Mouse (Mus musculus): ENCODE measurements around the gene Grm8.
"Not testable (repeated sequence)": the region's sequence is repeated elsewhere in the genome, so short reads cannot be mapped to it uniquely, and the experiment has no call there.

The Grm8 gene

DNA sequence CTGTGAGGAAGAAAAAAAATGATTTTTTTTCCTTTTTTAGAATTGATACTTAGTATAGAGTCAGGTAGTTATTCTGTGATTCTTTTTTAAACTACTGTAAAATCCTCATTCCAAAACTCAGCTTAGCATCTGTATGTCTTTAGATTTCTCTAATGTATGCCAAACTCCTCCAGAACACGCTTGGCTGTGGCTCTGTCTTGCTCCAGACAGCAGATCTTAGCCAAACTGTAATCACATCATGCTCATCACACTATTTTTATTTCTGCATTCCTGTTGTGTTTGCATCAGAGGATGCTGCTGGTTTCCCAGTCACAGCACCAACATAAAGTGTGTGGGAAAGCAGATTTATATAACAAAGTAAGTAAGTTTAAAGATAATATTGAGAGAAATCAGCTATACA lies 249.2 kb downstream of the Grm8 start:
- in situ Hi-C loops (cut with MboI, MseI): no loop called here

DNA sequence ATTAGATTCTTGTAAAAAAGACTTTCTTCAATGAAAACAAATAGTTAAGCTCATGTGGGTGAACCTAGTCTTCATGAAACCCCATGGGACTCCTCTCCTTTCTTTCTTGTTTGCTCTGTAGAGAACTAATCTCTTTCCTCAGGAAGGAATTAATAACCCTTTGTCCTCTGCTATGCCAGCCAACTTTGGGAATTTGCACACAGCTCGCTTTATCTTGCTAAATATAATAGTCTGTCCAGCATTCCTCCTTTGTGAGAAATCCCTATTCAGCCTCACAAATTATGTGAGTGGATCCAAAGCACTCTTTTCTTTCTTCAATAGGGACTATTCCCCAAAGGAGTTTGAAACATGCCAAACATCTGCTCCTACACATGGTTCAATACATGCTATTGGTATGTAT lies 285.3 kb downstream of the Grm8 start:
- in situ Hi-C loops (cut with MboI, MseI): no loop called here

DNA sequence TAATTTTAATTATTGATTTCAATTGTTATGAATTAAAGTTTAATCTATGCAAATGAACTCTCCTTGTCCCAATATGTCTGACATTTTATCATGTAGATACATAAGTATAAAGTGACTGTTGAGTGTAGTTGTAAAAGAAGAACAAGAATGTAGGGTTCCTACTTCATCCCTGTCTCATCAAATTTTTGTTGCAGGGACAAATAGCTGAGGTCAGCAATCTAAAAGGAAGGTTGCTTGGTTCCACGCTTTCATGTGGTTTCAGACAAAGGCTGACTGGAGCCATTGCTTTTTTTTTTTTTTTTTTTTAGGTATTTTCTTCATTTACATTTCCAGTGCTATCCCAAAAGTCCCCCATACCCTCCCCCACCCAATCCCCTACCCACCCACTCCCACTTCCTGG lies 298.8 kb downstream of the Grm8 start:
- in situ Hi-C loops (cut with MboI, MseI): no loop called here

DNA sequence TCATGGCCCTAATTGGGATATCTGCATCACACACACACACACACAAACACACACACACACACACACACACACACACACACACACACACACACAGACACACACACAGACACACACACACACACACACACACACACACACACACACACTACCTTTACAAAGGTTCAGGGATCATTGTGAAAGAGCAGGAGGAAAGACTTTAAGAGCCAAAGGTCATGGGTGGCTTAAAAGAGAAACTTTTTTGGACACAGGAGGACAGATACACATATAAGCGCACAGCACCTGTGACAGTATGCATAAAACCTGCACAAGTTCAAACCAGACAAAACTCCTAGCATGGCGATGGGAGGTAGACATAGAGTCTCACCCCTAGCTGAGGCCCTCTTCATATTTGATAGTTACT lies 315.2 kb downstream of the Grm8 start:
- in situ Hi-C loops (cut with MboI, MseI): not testable (repeated sequence)

DNA sequence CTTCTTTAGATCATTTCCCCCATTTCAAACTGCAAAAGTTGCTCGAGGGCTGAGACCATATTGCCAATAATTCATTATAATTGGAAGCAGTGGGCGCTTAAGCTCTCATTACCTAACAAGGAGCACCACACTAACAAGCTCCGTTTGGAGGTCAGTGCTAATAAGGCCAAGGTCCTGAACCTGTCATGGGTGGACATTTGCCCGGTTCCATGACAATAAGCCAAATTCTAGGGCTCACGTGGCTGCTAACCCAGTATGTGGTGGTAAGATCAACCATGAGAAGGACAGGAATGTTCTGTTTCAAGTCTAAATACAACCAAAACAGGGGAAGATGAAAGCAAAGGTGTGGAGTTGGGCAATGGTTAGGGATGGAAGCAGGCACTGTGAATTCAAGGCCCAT lies 322.2 kb downstream of the Grm8 start:
- in situ Hi-C loops (cut with MboI, MseI): no loop called here

DNA sequence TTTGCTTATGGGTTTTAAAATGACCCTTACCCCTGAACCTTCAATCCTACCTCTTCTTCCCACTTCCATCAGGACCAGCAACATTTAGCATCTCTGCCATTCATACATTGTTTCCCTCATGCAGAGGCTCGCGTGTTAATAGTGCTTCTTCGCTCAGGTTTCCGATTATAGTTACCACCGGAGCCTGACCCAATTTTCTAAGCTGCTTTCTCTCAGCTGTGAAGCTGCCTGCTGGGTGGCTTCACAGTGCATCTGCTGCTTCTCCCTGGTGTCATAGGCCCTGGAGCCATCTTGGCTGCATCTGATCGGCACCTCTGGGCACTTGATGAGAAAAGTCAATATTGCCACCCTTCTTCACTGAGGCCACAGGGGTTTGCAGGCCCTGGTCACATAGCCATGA lies 325.0 kb downstream of the Grm8 start:
- in situ Hi-C loops (cut with MboI, MseI): no loop called here

DNA sequence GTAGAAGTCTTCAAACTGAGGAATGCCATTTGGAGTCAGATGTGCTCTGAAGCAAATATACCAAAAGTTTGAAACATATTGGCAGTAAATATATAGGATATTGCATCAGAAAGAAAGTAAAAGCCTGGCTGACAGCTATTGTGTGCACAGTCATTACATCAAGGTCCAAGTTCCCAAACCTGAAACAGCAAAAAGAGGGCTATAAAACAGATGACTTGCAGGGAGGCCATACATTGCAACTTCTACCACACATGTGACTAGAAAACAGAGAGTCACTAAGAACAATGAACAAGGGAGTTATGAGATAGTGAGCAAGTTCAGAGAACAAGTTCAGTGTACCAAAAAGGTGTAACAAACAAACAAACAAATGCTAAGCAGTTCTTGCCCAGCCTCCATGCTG lies 328.2 kb downstream of the Grm8 start:
- in situ Hi-C loops (cut with MboI, MseI): no loop called here

DNA sequence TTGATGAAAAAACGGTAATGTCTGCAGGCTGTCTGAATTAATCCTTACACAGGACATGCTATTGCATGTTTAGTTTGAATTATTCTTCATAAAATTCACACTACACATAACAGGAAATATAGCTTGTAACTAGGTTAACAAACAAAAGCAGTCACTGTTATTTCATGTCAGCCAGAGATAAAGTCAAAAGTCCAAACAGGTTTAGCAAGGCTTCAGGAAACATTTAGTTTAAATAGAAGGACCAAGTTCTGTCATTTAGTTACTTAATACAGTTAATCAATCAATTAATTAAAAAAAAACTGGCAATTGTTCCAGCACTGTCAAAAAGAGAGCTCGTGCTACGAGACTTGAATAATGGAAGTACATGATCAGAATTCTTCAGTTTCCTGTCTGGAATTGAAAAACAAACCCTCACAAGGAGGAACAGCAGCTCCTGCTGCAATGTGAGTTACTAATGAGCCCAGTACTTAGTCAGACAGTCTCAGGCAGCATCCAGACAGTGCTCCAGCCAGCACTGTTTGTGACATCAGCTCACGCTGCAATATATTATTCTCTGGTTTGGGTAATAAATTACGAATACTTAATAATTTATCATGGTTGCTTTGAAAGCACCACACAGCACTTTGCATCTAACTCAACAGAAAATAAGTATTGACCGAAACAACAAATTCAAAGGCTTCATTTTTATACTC lies 334.0 kb downstream of the Grm8 start:
- in situ Hi-C loops (cut with MboI, MseI): no loop called here

DNA sequence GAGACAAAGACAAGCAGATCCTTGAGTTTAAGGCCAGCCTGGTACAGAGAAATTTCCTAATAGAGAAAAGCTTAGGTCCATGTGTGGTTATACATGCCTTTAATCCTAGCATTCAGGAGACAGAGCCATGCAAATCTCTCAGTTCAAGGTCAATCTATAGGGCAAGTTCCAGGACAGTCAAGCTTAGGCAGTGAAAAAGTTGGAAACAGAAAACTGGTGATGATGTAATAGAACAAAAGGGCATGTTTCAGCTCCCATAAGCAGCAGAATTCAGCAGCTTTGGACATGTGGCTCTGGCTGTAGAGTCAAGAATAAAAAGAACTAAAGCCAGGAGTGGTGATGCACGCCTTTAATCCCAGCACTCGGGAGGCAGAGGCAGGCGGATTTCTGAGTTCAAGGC lies 336.2 kb downstream of the Grm8 start:
- in situ Hi-C loops (cut with MboI, MseI): loop anchor here in 1 of 2 experiments (10.0 kb wide), 1 partner anchor 1874 kb away; no protein-coding TSS in a partner anchor

DNA sequence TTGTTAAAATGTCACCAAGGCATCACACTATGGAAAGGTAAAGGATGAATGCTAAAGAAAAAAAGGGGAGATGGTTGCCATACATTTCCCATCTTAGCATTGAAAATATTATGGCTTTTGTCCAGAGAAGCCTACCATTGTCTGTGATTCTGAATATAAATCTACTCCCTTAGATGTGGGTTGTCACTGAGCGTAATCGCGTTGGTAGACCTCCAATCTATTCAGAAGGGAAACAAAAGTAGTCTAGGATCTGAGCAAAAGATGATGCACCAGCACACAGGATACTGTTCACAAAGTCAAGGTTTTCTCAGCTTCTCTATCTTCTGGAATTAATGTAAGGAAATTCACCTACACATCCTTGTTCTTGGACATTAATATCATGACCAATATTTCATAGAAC lies 345.4 kb downstream of the Grm8 start:
- in situ Hi-C loops (cut with MboI, MseI): no loop called here

DNA sequence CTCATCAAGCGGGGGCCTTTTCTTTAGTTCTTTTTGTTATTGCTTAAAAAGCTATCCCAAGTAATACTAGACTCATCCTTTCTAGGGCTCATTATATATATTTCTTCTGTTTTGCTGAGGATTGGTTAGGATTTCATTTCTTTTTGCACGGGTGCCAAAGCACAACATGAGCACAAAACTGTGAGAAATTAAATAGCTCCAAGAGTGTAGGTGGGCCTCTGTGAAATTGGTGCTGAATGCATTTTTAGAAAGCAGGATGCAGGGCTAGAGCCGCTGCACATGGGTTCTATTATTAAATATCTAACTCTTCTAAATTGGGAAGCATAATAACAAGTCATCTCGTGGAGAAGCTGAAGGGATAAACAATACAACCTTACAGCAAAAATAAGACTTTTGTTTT lies 345.8 kb downstream of the Grm8 start:
- in situ Hi-C loops (cut with MboI, MseI): no loop called here

DNA sequence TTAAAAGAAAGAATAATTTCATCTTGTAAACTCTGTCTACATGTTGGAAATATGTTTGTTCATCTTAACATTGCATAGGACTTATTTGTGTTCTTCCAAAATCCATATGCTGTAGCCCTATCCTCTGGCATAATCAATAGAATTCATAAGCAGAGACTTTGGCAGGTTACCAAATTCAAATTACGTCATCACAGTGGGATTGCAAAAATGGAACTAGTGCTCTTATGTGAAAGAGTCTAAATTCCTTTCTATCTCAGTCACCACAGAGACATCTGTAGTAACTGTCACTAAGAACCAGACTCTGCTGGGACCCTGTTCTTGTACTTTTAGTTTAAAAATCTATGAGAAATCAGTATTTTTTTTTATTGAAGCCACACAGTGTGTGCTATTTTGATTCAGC lies 352.7 kb downstream of the Grm8 start:
- in situ Hi-C loops (cut with MboI, MseI): no loop called here

DNA sequence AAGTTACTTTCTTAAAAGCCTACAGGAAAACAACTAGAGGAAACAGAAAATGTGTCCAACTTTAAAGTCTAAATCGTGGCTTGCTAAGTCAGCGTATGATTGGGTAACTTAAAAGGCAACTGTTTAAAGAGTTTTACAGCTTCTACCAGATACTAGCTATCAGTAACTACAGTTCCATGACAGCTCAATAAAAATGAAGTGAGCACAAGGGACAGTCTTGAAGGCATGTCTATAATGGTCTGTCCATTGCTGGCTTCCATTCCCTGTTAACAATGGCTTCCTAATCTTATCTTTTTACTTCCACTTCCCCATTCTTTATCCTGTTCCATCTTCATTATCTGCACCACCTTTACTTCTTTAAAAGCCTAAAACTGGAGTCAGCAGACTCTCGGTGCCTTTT lies 353.6 kb downstream of the Grm8 start:
- in situ Hi-C loops (cut with MboI, MseI): no loop called here

DNA sequence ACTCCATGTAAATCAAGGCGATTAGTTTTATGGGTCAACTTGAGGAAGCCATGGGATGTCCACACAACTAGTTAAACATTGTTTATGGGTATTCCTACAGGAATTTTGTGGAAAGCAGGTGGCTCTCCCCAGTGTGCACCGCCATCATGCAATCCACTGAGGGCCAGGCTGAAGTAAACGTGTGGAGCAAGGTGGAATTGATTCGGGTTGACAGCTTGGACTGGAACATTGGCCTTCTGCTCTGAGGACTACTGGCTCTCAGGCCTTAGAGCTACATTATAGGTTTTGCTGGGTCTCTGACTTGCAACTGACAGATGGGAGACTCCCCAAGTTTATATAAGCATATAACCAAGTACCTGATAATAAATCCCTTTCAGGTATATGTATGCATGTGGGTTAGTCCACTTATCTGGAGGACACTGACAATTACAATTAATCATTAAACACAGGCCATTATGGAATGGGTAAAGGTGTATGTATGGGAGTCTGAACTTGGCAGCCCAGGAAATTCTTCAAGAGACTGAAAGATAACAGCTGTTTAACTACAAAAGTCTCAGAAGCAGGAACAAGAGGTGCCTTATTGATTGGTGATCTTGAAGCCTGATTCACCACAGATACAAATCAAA lies 359.2 kb downstream of the Grm8 start:
- in situ Hi-C loops (cut with MboI, MseI): no loop called here

DNA sequence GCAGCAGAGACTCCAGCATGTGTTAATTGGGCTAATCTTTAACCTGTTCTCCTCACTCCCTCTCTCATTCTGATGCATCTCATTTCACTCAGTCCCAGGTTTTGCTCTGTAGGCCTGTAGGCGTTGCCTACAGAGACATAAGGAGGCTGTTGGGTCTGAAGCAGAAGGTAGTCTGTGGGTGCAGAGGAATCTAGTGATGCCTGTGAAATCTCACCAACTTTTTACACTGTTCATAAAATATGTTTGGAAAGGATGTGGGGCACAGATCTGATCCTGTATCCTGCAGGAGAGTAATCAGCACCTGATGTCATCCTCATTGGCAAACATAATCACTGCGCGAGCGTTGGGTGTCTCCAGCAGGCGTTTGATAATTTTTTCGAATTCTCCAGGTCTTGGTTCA lies 372.9 kb downstream of the Grm8 start:
- in situ Hi-C loops (cut with MboI, MseI): loop anchor here in 1 of 2 experiments (25.0 kb wide), 1 partner anchor 875 kb away; no protein-coding TSS in a partner anchor

DNA sequence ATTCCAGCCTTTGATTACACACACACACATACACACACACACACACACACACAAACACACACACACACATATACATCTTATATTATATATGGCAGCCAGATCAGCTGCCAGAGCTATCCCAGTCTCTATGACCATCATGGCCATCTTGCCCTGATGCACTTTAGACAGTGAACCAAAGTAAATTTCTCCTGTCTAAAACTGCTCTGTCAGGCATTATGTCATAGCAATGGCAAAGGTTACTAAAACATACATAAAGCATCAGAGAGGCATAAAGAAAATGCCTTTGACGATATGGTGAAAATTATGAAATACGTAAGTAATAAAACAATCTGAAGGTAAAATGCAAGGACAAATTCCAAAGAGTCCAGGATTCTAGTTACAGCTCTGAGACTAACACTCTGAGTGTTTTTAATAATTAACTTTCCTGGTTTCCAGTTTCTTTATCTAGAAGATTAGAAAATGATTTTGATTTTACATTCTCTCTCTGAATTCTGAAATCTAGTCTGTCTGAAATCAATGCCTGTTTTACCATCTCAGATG lies 381.6 kb downstream of the Grm8 start:
- in situ Hi-C loops (cut with MboI, MseI): loop anchor here in 1 of 2 experiments (25.0 kb wide), 1 partner anchor 866 kb away; no protein-coding TSS in a partner anchor

DNA sequence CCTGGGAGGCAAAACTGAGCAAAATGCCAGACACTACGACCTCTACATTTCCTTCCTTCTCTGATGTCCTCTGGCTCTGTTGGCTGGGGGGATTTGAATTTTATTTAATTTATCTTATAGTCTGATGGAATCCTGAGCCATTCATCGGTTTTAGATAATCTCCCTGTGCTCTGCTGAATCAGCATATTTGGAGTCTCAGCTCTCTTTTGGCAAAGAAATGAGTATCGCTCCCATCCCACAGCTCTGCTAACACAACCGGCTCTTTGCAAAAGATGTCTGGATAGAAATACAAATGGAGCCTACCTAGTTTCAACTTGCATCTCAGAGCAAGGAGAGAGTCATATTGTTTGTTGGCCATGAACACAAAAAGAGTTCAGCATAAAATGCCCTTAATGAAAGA lies 388.5 kb downstream of the Grm8 start:
- in situ Hi-C loops (cut with MboI, MseI): no loop called here

DNA sequence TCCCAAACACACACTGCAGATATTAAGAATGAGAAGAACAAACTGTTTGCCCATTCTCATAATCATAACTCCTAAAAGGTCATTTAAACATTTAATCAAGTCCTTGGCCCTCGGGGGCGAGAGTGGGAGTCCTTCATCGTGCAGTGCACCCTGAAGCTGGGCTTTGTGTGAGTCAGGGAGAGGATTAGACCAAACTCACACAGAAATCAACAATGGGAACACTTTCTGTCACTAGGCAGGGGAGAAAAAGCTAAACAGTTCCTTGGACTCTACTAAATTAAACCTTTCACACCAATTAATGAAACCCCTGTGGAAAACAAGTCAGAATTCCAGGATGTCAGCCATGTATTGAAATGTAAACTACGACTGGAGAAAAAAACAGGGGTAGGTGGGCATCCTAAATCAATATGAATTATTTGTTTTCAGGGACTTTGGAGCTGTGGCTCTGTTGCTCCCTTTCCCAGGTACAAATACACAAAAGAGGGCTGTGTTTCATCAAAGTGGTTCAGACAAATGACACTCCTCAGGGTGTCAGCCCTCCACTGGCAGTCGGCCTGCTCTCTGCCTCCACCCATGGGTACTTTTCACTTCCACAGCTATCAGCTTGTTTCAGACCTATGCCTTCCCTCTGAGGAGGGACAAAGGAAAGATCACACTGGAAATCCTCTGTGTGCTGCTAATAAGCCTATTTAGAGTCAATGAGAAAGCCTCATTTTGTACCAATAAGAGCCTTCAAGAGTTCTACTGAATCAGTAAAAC lies 389.1 kb downstream of the Grm8 start:
- in situ Hi-C loops (cut with MboI, MseI): no loop called here

DNA sequence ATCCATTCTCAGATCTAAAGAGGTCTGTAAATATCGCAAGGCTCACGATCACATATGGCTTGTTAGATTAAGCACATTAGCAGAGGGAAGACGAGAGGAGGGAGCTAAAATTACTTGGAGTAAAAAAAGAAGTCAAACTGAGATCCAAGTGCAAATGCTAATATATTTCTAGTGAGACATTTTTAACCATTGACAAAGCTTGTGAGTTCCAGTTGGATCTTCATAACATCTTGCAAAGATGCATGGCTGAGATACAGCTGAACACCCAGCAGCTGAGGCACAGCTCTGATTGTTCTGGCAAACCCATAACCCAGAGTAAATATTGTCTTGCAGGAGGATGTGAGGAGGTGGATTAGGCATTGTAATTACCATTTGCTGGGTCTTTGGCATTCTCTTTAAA lies 445.6 kb downstream of the Grm8 start:
- in situ Hi-C loops (cut with MboI, MseI): no loop called here

DNA sequence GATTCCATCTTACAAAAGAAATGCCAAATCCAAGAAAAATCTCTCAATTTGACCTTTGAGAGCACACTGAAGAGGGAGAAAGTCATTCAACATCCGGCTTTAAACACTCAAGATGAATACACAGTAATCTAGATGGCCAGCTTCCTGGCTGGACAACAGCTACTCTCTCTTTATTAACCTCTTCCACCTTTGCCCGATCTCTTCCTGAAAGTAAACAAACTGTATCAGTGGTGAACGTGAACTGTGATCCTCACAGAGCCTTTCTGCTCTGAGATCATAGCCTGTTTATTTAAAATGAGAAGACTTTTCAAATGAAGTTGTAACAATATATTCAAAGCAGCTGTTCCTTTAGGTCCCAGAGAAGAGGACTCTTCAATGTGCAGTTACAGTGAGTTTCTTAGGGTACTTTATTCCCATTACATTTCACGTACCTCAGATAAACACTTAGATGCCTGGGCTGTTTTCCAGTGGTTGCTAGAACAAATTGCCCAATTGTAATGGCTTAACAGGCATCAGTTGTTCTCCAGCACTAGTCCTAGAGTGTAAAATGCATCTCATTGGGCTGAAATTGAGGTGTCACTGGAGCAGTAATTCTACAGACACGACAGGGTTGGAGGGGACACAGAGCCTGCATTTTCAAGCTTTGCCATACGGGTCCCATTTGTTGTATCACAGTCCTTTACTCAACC lies 473.1 kb downstream of the Grm8 start:
- in situ Hi-C loops (cut with MboI, MseI): loop anchor here in 1 of 2 experiments (25.0 kb wide), 1 partner anchor 725 kb away; the partner anchor contains the start of gene Zfp800

DNA sequence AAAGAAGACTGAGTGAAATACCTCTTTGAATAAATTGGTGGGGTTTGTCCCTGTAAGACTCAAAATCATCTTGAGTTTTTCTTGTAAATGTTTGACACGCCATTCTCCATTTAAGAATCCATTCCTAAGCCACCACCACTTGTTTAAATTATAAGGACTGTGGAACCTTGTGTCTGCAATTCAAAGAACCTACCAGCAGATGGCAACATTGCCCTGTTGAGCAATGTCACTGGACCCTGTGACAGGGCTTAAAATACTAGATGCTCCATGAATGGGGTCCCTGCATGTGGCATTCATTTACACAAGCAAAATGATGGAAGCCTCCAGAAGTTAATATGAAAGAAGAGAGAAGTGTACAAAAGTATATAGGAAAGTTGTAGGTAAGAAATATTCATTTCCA lies 477.5 kb downstream of the Grm8 start:
- in situ Hi-C loops (cut with MboI, MseI): loop anchor here (5.0 to 25.0 kb wide), 4 partner anchors 477 to 740 kb away; partner anchors contain the start of genes Grm8 (in 2 of the 2) and Zfp800 (in 2 of the 2)

DNA sequence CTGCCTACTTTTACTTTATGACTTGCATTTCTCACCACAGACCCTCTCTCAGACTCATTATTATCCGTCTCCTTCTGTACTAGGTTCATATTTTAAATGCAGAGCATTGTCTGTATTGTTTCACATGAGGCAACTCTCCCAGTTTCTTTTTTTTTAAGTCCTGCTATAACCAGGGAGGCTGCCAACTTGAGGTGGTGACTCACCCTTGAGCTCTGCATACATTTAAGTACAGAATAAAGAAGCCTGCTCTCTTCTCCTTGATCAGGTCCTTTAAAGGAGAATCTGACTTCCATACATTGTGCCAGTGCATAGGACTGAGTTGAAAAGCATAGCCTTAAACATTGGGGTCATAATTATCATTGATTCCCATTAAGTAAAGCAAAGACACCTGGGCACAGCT lies 488.5 kb downstream of the Grm8 start:
- in situ Hi-C loops (cut with MboI, MseI): no loop called here
